Mouse (Mus musculus): ENCODE measurements around the gene Ubr1. TPM values are rescaled to one million over a fixed set of nuclear protein-coding genes. Genes with fewer than 3 reads are reported as not detected.

The Ubr1 gene
- polyA plus RNA-seq, 1 experiment from 2014 or later, result 33.5 TPM

DNA sequence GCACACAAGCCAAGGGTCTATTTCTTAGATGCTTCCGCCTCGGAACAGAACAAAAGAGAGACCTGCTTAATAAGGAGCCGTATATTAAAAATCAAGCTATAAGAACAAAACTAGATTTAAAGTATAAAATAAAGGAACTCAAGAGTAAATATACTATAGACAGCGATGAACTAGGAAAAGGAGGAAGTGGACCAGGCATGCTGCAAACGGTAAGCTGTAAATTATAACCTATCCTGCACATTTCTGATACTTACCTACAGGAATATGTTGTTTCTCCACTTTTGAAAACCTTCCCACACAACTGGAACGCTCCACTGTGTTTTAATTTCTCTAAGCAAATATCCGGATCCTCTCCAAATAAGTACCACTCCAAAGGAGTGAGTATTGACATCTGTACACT, 7.4 kb downstream of the Ubr1 start:
- no peak overlapping the region for H3K4me2 ChIP-seq (ENCODE audit: low read depth, low read length)
- no peak for ATAC-seq (ENCODE audit: low read depth)
- H3K36me3 ChIP-seq (ENCODE audit: control insufficient read depth, insufficient read depth, low read length), result no peaks in the 10 kb centered on the region
- H3K4me3 ChIP-seq (ENCODE audit: low read length), result no peak overlapping the region
- H3K9me3 ChIP-seq (ENCODE audit: control insufficient read depth, low read length), result no peaks in the 10 kb centered on the region
- 0 out of 2 replicates have a peak overlapping the region, but pooled peaks have one; percentile 10 for H3K27ac ChIP-seq (ENCODE audit: low read length)
- H3K27me3 ChIP-seq (ENCODE audit: control insufficient read depth, insufficient read depth, low read depth, low read length), result no peaks in the 10 kb centered on the region
- WGBS, result 73% methylated on average over 7 of the region's 7 CpGs
- H3K4me1 ChIP-seq (replicated peaks; ENCODE audit: control insufficient read depth, insufficient read depth, low read length), result peaks cover 10% of the 10 kb centered on the region
- no peak overlapping the region for H3K9ac ChIP-seq (ENCODE audit: low read length)

DNA sequence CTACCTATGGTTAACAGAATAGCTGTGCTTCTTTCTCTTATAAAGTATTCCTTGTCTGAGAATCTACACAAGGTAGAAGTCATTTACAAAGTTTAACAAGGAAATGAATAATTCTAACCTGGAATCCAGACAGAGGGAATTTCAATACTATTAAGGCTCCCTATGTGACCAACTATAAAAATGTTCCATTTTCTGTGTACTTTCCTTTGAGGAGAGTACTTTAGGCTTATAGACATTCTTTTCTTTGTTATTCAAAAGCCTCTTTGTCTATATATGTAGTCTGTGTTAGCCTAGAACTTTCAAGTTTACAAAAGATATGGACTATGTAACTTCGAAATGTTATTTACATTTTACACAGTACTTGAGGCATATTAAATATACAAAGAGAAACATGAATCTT, 10.3 kb downstream of the Ubr1 start:
- Histone ChIP-seq H3K4me2 (ENCODE audit: low read depth, low read length) (peak overlapping the region; percentile 20; the same call in 1 of the 2 replicates), H3K27me3 (ENCODE audit: control insufficient read depth, insufficient read depth, low read depth, low read length) (no peaks in the 10 kb centered on the region), H3K4me3 (ENCODE audit: low read length) (no peak overlapping the region), H3K9me3 (ENCODE audit: control insufficient read depth, low read length) (no peaks in the 10 kb centered on the region), H3K9ac (ENCODE audit: low read length) (no peak overlapping the region), H3K36me3 (ENCODE audit: control insufficient read depth, insufficient read depth, low read length) (no peaks in the 10 kb centered on the region), H3K27ac (ENCODE audit: low read length) (peak overlapping the region; percentile 71), H3K4me1 (replicated peaks; ENCODE audit: control insufficient read depth, insufficient read depth, low read length) (peaks cover 10% of the 10 kb centered on the region)
- peak; percentile 76; the same call in 1 of the 2 replicates for ATAC-seq (ENCODE audit: low read depth)
- 37% methylated on average over 1 of the region's 1 CpGs for WGBS

DNA sequence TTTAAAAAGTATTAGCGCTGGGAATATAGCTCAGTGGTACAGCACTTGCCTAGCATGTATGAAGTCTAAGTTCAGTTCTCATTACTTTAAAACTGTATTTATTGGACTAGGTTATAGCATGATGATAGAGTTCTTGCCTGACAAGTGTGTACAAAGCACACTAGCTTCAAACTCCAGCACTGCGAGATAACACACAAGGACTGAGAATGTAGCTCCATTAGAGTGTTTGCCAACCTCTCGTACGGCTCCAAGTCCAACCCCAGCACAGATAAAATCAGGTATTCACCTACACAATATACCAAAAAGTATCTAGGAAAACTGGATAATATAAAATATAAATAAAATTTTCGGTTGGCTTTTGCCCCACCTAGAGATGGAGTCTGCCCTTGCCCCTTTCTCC, 10.7 kb downstream of the Ubr1 start:
- Histone ChIP-seq H3K4me1 (replicated peaks; ENCODE audit: control insufficient read depth, insufficient read depth, low read length) (peaks cover 7% of the 10 kb centered on the region), H3K9ac (ENCODE audit: low read length) (no peak overlapping the region), H3K9me3 (ENCODE audit: control insufficient read depth, low read length) (no peaks in the 10 kb centered on the region), H3K36me3 (ENCODE audit: control insufficient read depth, insufficient read depth, low read length) (no peaks in the 10 kb centered on the region), H3K4me2 (ENCODE audit: low read depth, low read length) (peak overlapping the region; percentile 20; the same call in 1 of the 2 replicates), H3K27me3 (ENCODE audit: control insufficient read depth, insufficient read depth, low read depth, low read length) (no peaks in the 10 kb centered on the region), H3K27ac (ENCODE audit: low read length) (peak overlapping the region; percentile 71), H3K4me3 (ENCODE audit: low read length) (no peak overlapping the region)
- ATAC-seq (ENCODE audit: low read depth), result peak; percentile 83
- 65% methylated on average over 5 of the region's 5 CpGs for WGBS

- Histone ChIP-seq H3K27ac (ENCODE audit: low read length) (peak overlapping the region; percentile 71), H3K4me3 (ENCODE audit: low read length) (no peak overlapping the region), H3K36me3 (ENCODE audit: control insufficient read depth, insufficient read depth, low read length) (no peaks in the 10 kb centered on the region), H3K9ac (ENCODE audit: low read length) (no peak overlapping the region), H3K27me3 (ENCODE audit: control insufficient read depth, insufficient read depth, low read depth, low read length) (no peaks in the 10 kb centered on the region), H3K4me1 (replicated peaks; ENCODE audit: control insufficient read depth, insufficient read depth, low read length) (peaks cover 7% of the 10 kb centered on the region), H3K9me3 (ENCODE audit: control insufficient read depth, low read length) (no peaks in the 10 kb centered on the region), H3K4me2 (ENCODE audit: low read depth, low read length) (no peak overlapping the region)
- ATAC-seq (ENCODE audit: low read depth), result 0 out of 2 replicates have a peak, but pooled peaks have one; percentile 23
- 68% methylated on average over 2 of the region's 2 CpGs for WGBS
These were observed 11.2 kb downstream of the Ubr1 start for GRCm38 (mm10) chr2:120959363-120959762.

DNA sequence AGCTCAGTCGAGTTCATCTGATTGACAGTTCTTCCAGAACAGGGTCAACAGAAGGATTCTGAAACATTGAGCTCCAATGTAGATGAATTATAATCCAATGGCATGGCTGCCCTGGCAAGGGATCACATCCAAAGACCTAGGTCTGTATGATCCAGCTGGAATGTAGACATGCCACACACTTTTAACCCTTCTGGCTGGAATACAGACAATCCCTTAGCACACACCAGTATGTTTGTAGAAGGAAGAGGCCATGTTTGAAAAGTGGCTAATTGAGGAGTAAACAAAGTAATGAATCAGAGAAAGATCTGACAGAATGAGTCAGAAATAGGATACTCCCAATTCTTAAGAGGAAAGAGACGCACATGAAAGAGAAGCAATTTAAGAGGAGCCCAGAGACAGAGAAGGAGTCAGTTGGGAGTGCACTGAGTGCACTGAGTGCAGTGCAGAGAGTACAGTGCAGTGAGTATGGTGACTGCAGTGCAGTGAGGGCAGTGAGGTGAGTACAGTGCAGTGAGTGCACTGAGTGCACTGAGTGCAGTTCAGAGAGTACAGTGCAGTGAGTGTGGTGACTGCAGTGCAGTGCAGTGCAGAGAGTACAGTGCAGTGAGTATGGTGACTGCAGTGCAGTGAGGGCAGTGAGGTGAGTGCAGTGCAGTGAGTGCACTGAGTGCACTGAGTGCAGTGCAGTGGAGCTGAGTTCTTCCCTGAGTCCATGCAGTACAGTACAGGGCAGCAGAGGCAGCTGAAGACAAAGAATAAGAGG, 18.2 kb downstream of the Ubr1 start:
- no peaks in the 10 kb centered on the region for H3K9me3 ChIP-seq (ENCODE audit: control insufficient read depth, low read length)
- H3K4me1 ChIP-seq (replicated peaks; ENCODE audit: control insufficient read depth, insufficient read depth, low read length), result peaks cover 2% of the 10 kb centered on the region; the same call in 1 of the 2 replicates
- no peak overlapping the region for H3K9ac ChIP-seq (ENCODE audit: low read length)
- 39% methylated on average over 2 of the region's 2 CpGs for WGBS
- H3K4me3 ChIP-seq (ENCODE audit: low read length), result no peak overlapping the region
- H3K27ac ChIP-seq (ENCODE audit: low read length), result 0 out of 2 replicates have a peak overlapping the region, but pooled peaks have one; percentile 17
- peaks cover 8% of the 10 kb centered on the region for H3K36me3 ChIP-seq (ENCODE audit: control insufficient read depth, insufficient read depth, low read length)
- H3K4me2 ChIP-seq (ENCODE audit: low read depth, low read length), result no peak overlapping the region
- no peaks in the 10 kb centered on the region for H3K27me3 ChIP-seq (ENCODE audit: control insufficient read depth, insufficient read depth, low read depth, low read length)
- ATAC-seq (ENCODE audit: low read depth), result peak; percentile 65

DNA sequence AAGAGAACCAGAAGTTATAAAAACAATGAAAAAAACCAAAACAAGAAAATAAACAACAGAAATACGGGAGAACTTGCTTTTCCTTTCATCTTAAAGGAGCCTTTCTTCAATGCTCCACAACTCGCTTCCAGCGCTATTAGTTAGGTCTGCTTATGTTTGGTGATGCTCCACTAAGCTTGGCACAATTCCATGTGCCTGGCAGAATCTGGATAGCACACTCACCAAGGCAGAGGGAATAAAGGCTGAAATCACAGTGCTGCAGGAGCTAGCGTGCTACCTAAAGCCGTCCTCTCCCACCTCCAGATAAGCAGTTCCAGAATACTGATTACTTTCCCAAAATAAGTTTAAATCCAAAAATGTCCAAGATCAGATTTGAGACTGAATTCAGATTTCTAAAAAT, 19.3 kb downstream of the Ubr1 start:
- no peaks in the 10 kb centered on the region for H3K9me3 ChIP-seq (ENCODE audit: control insufficient read depth, low read length)
- no peaks in the 10 kb centered on the region for H3K27me3 ChIP-seq (ENCODE audit: control insufficient read depth, insufficient read depth, low read depth, low read length)
- 67% methylated on average over 5 of the region's 5 CpGs for WGBS
- H3K27ac ChIP-seq (ENCODE audit: low read length), result no peak overlapping the region
- no peak for ATAC-seq (ENCODE audit: low read depth)
- H3K4me1 ChIP-seq (replicated peaks; ENCODE audit: control insufficient read depth, insufficient read depth, low read length), result peaks cover 2% of the 10 kb centered on the region; the same call in 1 of the 2 replicates
- no peak overlapping the region for H3K9ac ChIP-seq (ENCODE audit: low read length)
- H3K36me3 ChIP-seq (ENCODE audit: control insufficient read depth, insufficient read depth, low read length), result peaks cover 14% of the 10 kb centered on the region
- H3K4me2 ChIP-seq (ENCODE audit: low read depth, low read length), result no peak overlapping the region
- no peak overlapping the region for H3K4me3 ChIP-seq (ENCODE audit: low read length)

- Histone ChIP-seq H3K9me3 (ENCODE audit: control insufficient read depth, low read length) (no peaks in the 10 kb centered on the region), H3K36me3 (ENCODE audit: control insufficient read depth, insufficient read depth, low read length) (peaks cover 21% of the 10 kb centered on the region), H3K27me3 (ENCODE audit: control insufficient read depth, insufficient read depth, low read depth, low read length) (no peaks in the 10 kb centered on the region), H3K9ac (ENCODE audit: low read length) (no peak overlapping the region), H3K27ac (ENCODE audit: low read length) (no peak overlapping the region), H3K4me2 (ENCODE audit: low read depth, low read length) (no peak overlapping the region), H3K4me3 (ENCODE audit: low read length) (no peak overlapping the region), H3K4me1 (replicated peaks; ENCODE audit: control insufficient read depth, insufficient read depth, low read length) (no peaks in the 10 kb centered on the region)
- WGBS, result 76% methylated on average over 3 of the region's 3 CpGs
- ATAC-seq (ENCODE audit: low read depth), result no peak
These were observed 37.5 kb downstream of the Ubr1 start for GRCm38 (mm10) chr2:120933038-120933437.

- H3K4me2 ChIP-seq (ENCODE audit: low read depth, low read length), result no peak overlapping the region
- 59% methylated on average over 4 of the region's 4 CpGs for WGBS
These were observed 61.0 kb downstream of the Ubr1 start for GRCm38 (mm10) chr2:120909556-120909955.

GRCm38 (mm10) chr2:120896361-120896760, 74.2 kb downstream of the Ubr1 start:
- no peak for ATAC-seq (ENCODE audit: low read depth)
- Histone ChIP-seq H3K9ac (ENCODE audit: low read length) (no peak overlapping the region), H3K27ac (ENCODE audit: low read length) (no peak overlapping the region), H3K4me2 (ENCODE audit: low read depth, low read length) (no peak overlapping the region), H3K27me3 (ENCODE audit: control insufficient read depth, insufficient read depth, low read depth, low read length) (no peaks in the 10 kb centered on the region), H3K9me3 (ENCODE audit: control insufficient read depth, low read length) (no peaks in the 10 kb centered on the region), H3K4me1 (replicated peaks; ENCODE audit: control insufficient read depth, insufficient read depth, low read length) (no peaks in the 10 kb centered on the region), H3K4me3 (ENCODE audit: low read length) (no peak overlapping the region), H3K36me3 (ENCODE audit: control insufficient read depth, insufficient read depth, low read length) (peaks cover 30% of the 10 kb centered on the region)
- 94% methylated on average over 3 of the region's 3 CpGs for WGBS

More at GRCm38 (mm10) chr2:120909556-120909955, 61.0 kb downstream of the Ubr1 start:
- Histone ChIP-seq H3K27ac (ENCODE audit: low read length) (no peak overlapping the region), H3K4me3 (ENCODE audit: low read length) (no peak overlapping the region), H3K4me1 (replicated peaks; ENCODE audit: control insufficient read depth, insufficient read depth, low read length) (no peaks in the 10 kb centered on the region), H3K9me3 (ENCODE audit: control insufficient read depth, low read length) (no peaks in the 10 kb centered on the region), H3K9ac (ENCODE audit: low read length) (no peak overlapping the region), H3K36me3 (ENCODE audit: control insufficient read depth, insufficient read depth, low read length) (peaks cover 7% of the 10 kb centered on the region; the same call in 1 of the 2 replicates), H3K27me3 (ENCODE audit: control insufficient read depth, insufficient read depth, low read depth, low read length) (no peaks in the 10 kb centered on the region)
- no peak for ATAC-seq (ENCODE audit: low read depth)
